Mouse (Mus musculus) cerebellum, adult 2 months (tissue): ENCODE data around the gene Abhd14b. TPM values are rescaled to one million over a fixed set of nuclear protein-coding genes. Genes with fewer than 3 reads are reported as not detected.
A peak's percentile ranks its signal among the peaks of the same experiment; 100 is the strongest.

Experiments
- DNase-seq, 2 experiments: peaks; one replicate each; pipeline ENCODE4 v3.0.0; 2021
- H3K27ac ChIP-seq: fragments of 200-500 bp; 2 replicates; pipeline ENCODE4 v1.5.1; 2012; ENCODE audit warnings: low read length, control low read depth, inconsistent platforms; ENCODE audit not compliant: insufficient read depth
- H3K27me3 ChIP-seq: fragments of 200-500 bp; 2 replicates; pipeline ENCODE4 v1.6.1; 2012; ENCODE audit warnings: inconsistent platforms, mild to moderate bottlenecking, low read length, moderate library complexity; ENCODE audit not compliant: control insufficient read depth, insufficient read depth
- H3K4me1 ChIP-seq: fragments of 200-500 bp; 2 replicates; pipeline ENCODE4 v1.6.1; 2011; ENCODE audit warnings: low read length; ENCODE audit not compliant: control insufficient read depth, insufficient read depth
- H3K4me3 ChIP-seq: fragments of 200-500 bp; replicated peaks from 2 replicates; pipeline ENCODE3; 2011; ENCODE audit warnings: mild to moderate bottlenecking, low read depth, low read length, control low read depth; ENCODE audit not compliant: insufficient read depth
- CTCF ChIP-seq: fragments of 200-500 bp; IDR thresholded peaks from 2 replicates; pipeline ENCODE4 v1.5.1; 2011; ENCODE audit warnings: low read depth, mild to moderate bottlenecking, control low read depth, low read length, moderate library complexity, borderline replicate concordance; ENCODE audit not compliant: insufficient read depth
- POLR2A ChIP-seq: fragments of 200-500 bp; IDR thresholded peaks from 2 replicates; pipeline ENCODE4 v1.6.1; 2011; ENCODE audit warnings: low read length, control low read depth, borderline replicate concordance; ENCODE audit not compliant: insufficient read depth
- WGBS: fragments of 180-500 bp; shearing (Covaris S2); methylation state at CpG from one replicate; pipeline ENCODE4 v1.1.7; 2018; 5-methylcytosine and 5-hydroxymethylcytosine counted together
- polyA plus RNA-seq: library from polyadenylated mRNA; depleted of rRNA; stranded (reverse); fragments of >200 nt; gene quantifications from 2 replicates; pipeline ENCODE4 v1.2.3, GENCODE M21; 2012

Gene Abhd14b
- polyA plus RNA-seq, 1 experiment: 59.7 TPM

DNA sequence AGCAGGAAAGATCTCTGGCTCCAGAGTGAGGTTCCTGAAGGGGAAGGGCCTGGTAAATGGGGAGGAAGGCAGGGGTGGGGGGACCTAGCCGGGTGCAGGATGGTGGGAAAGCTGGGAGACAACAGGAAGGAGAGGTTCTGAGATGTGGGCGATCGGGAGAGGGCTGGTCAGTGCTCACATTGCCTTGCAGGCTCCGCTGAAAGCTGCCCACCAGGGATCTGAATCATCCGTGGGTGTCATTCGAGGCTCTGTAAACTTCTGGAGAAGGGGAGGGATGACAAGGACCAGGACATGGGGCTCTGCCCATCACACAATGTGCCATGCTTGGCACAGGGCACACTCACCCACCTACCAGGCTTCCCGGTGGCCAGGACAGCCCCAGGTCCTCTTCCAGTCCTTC lies 13.9 kb upstream of the Abhd14b start:
- DNase-seq: no peak
- Histone ChIP-seq H3K27me3 (no peaks in the 10 kb centered on the region), H3K4me1 (peaks cover 4% of the 10 kb centered on the region), H3K27ac (no peak overlapping the region), H3K4me3 (no peak overlapping the region)
- TF ChIP-seq CTCF: no peak
- no peak for TF ChIP-seq POLR2A
- 56% methylated on average over 7 of the region's 7 CpGs for WGBS

DNA sequence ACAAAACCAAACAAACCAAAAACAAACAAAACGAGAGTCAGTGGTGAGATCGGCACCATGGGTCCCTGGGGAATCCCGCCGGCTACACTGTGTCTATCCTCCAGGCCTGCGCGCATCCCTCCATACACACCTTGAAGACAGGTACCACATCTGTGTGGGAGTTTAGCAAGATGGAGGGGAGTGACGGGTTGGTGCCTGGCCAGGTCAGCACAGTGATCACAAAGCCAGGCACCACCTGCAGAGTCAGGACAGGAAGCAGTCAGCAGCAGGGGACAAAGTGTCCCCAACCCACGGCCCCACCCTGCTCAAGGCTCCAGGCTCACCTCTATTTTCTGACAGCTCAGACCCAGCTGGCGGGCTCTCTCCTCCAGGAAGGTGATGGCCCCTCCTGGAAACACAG lies 10.7 kb upstream of the Abhd14b start:
- H3K4me3 ChIP-seq: no peak overlapping the region
- WGBS: 83% methylated on average over 9 of the region's 9 CpGs
- no peak overlapping the region for H3K27ac ChIP-seq
- H3K27me3 ChIP-seq: no peaks in the 10 kb centered on the region
- TF ChIP-seq POLR2A: no peak
- TF ChIP-seq CTCF: no peak
- no peak for DNase-seq
- peaks cover 7% of the 10 kb centered on the region for H3K4me1 ChIP-seq

DNA sequence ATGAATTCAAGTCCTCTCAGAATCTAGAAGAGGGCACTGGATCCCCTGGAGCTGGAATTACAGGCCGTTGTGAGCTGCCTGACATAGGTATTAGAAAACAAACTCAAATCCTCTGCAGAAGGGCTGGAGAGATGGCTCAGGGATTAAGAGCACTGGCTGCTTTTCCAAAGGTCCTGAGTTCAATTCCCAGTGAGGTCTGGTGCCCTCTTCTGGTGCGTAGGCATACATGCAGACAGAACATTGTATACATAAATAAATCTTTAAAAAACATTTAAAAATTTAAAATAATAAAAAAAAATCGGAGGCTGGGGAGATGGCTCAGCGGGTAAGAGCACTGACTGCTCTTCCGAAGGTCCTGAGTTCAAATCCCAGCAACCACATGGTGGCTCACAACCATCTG lies 4.6 kb upstream of the Abhd14b start:
- 81% methylated on average over 5 of the region's 5 CpGs for WGBS
- H3K4me1 ChIP-seq: 0 out of 2 replicates have a peak, but pooled peaks cover 3% of the 10 kb centered on the region

DNA sequence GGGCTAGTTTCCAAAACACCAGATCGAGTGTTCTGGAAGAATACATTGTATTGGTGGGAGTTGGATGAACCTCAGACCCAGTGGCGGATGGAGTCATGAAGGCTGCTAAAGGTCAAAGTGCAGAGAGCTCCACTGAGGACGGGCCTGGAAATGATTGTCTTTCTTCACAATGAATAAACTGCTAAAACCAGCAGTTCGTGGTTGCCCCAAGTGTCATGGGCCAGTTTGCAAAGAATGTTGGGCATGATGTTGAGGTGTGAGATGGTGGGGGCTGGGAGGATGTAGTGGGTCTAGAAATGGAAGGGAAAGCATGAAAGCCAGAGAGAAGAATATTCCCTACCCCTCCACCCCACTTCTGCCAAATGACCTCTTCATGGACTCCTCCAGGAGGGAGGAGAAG lies 2.4 kb upstream of the Abhd14b start:
- no peak overlapping the region for H3K4me3 ChIP-seq
- no peaks in the 10 kb centered on the region for H3K27me3 ChIP-seq
- 73% methylated on average over 4 of the region's 4 CpGs for WGBS
- H3K4me1 ChIP-seq: peaks cover 7% of the 10 kb centered on the region
- no peak overlapping the region for H3K27ac ChIP-seq
- DNase-seq: no peak
- no peak for TF ChIP-seq CTCF
- TF ChIP-seq POLR2A: no peak

More for the DNA sequence above, 4.6 kb upstream of the Abhd14b start:
- H3K27ac ChIP-seq: no peak overlapping the region
- DNase-seq: no peak
- TF ChIP-seq CTCF (no peak), POLR2A (no peak)
- H3K4me3 ChIP-seq: no peak overlapping the region
- no peaks in the 10 kb centered on the region for H3K27me3 ChIP-seq

DNA sequence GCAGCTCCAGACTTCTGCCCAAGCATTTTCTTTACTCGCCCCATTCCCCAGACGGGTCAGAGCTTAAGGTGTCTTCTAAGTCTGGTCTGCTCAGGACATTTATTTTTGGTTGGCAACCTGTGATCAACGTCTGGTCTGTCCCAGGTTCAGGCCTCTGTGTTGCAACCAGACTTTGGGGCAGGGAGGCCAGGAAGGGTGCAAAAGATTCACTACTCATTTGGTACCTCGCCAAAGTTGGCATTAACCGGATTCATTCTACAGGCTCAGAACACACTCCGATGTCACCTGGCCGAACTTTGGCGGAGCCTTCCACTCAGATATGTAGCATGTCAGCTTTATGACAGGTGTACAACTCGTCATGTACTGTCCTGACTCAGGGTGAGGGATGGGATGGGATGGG lies 692 bp downstream of the Abhd14b start:
- Histone ChIP-seq H3K27ac (peak overlapping the region; percentile 49), H3K4me3 (peak overlapping the region; percentile 65), H3K4me1 (peaks cover 29% of the 10 kb centered on the region), H3K27me3 (no peaks in the 10 kb centered on the region)
- TF ChIP-seq POLR2A: no peak
- no peak for TF ChIP-seq CTCF
- DNase-seq: peak in 1 of 2 experiments; percentile 66
- WGBS: 21% methylated on average over 9 of the region's 9 CpGs

DNA sequence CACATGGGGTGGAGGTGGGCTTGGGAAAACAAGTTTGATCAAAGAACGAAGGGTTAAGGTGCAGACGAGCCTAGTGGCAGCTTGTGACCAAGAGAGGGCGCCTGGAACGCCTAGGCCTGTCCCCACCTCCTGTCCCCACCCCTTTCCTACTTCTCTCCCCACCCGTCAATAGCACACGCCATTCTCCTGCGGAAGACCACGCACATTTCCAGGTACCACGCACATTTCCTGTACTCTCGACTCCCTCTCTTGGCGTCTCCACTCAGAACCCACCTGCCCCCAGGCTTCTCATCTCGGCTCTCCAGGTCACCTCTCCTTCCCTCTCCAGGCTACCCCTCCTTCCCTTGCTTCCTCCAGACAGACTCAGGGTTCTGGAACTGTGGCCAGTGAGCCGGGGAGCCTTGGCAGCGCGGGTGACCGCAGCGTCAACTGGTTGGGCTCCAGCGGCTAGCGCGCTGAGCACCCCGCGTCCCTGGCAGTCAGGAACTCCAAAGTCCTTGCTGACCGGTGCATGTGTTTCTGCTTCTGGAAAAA lies 1.3 kb downstream of the Abhd14b start:
- H3K4me1 ChIP-seq: peaks cover 29% of the 10 kb centered on the region
- no peaks in the 10 kb centered on the region for H3K27me3 ChIP-seq
- DNase-seq: peak; percentile 86 to 89
- peak overlapping the region; percentile 63 for H3K27ac ChIP-seq
- under 1% methylated on average over 23 of the region's 23 CpGs for WGBS
- peak overlapping the region; percentile 65 for H3K4me3 ChIP-seq
- TF ChIP-seq POLR2A (peak; percentile 86; the same call in 1 of the 2 replicates), CTCF (peak; percentile 81)

DNA sequence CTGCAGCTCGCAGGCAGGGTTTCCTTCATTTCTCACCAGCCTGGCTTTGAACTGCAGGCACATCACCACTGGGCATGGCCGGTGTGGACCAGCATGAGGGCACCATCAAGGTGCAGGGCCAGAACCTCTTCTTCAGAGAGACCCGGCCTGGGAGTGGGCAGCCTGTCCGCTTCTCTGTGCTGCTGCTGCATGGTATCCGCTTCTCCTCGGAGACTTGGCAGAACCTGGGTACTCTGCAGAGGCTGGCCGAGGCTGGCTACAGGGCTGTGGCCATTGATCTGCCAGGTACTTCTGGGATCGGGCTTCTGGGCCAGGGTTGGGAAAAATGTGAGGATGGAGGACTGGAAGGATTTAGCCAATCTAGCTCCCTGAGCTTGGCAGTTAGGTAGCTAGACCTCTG lies 2.7 kb downstream of the Abhd14b start:
- peak; percentile 52 to 55 for DNase-seq
- H3K27ac ChIP-seq: peak overlapping the region; percentile 46; the same call in 1 of the 2 replicates
- H3K27me3 ChIP-seq: no peaks in the 10 kb centered on the region
- no peak overlapping the region for H3K4me3 ChIP-seq
- 41% methylated on average over 8 of the region's 8 CpGs for WGBS
- TF ChIP-seq CTCF: no peak
- peaks cover 32% of the 10 kb centered on the region for H3K4me1 ChIP-seq

DNA sequence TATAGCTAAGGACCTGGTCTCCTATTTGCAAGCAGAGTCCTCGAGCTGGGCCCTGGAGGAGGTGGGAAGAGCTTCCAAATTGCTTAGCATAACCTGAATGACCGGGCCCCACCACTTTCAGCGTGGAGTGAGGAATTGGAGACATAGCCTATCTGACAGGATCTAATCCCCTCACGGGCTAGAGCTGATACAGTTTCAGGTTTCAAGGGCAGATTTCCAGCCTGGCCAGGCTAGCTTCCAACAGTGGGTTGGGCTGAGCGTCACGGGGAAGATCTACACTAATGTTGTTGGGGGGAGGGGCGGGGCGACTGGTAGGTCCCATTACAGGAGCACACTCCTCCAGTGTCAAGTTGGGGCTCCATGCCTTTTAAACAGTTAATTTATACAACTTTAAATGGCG lies 3.4 kb downstream of the Abhd14b start:
- peaks cover 36% of the 10 kb centered on the region for H3K4me1 ChIP-seq
- H3K4me3 ChIP-seq: no peak overlapping the region
- TF ChIP-seq CTCF: no peak
- no peak for TF ChIP-seq POLR2A
- no peaks in the 10 kb centered on the region for H3K27me3 ChIP-seq
- DNase-seq: peak; percentile 72 to 73
- H3K27ac ChIP-seq: peak overlapping the region; percentile 46; the same call in 1 of the 2 replicates
- 19% methylated on average over 9 of the region's 9 CpGs for WGBS
